ENCODE assay signal across 11 mouse cellular contexts in the genomic region with DNA sequence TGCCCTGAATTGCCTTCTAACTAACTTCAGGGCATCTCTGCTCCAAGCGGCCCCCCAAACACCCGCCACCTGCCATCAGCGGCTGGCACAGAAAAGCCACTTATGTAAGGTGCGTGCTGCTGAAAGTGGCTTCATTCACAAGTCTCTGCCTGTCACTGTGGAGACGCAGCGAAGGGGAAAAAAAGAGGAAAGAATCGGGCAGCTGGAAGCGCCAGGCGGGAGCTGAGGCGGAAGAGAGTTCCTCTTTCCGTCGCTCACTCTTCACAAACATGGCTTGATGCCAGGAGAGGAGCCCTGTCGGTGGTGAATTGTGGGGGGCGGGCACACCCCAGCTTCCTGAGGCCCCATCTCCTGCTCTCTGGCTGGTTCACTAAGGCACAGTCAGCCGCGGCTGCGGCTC. TPM values are rescaled to one million over a fixed set of nuclear protein-coding genes. Genes with fewer than 3 reads are reported as not detected.
DNase-seq lines count a peak whose midpoint lies in the region; ATAC-seq and TF ChIP-seq lines count a peak whose summit lies in the region.
"Had no signal": no experiment of that assay in that cellular context is flagged by ENCODE, and none has a peak within 500 bp of the region (broad histone marks: within the 10 kb centered on the region; RNA-seq: fewer than 3 reads in every experiment).

No protein-coding gene starts in this region.

- ATAC-seq in hindbrain, embryonic 16.5 days: 0 out of 2 replicates have a peak, but pooled peaks have one; percentile 41
- ATAC-seq: Patski had no signal

- H3K27ac ChIP-seq in cerebellum, adult 2 months (ENCODE audit: insufficient read depth, low read length): peak overlapping the region; percentile 38; the same call in 1 of the 2 replicates
- peak overlapping the region; percentile 52 for H3K27ac ChIP-seq in hindbrain, embryonic 16.5 days (ENCODE audit: low read depth, low read length)
- H3K27ac ChIP-seq: embryonic facial prominence, embryonic 13.5 days; liver, embryonic 14.5 days had no signal

- H3K27me3 ChIP-seq in cerebellum, adult 2 months (ENCODE audit: control insufficient read depth, insufficient read depth, low read length): no peaks in the 10 kb centered on the region
- H3K27me3 ChIP-seq in hindbrain, embryonic 16.5 days (replicated peaks; ENCODE audit: control insufficient read depth, insufficient read depth, low read length): no peaks in the 10 kb centered on the region

- no peaks in the 10 kb centered on the region for H3K9me3 ChIP-seq in hindbrain, embryonic 16.5 days (ENCODE audit: control insufficient read depth, low read length)
- H3K9me3 ChIP-seq: embryonic facial prominence, embryonic 13.5 days had no signal

- peak overlapping the region; percentile 52 for H3K4me3 ChIP-seq in cerebellum, adult 2 months (replicated peaks; ENCODE audit: insufficient read depth, low read depth, low read length)
- H3K4me3 ChIP-seq in hindbrain, embryonic 16.5 days (ENCODE audit: low read length): peak overlapping the region; percentile 19; the same call in 1 of the 2 replicates
- H3K4me3 ChIP-seq: embryonic facial prominence, embryonic 13.5 days had no signal

- peak overlapping the region; percentile 50 for H3K9ac ChIP-seq in hindbrain, embryonic 16.5 days (ENCODE audit: low read depth, low read length)
- H3K9ac ChIP-seq: embryonic facial prominence, embryonic 13.5 days; liver, embryonic 14.5 days had no signal

- WGBS in cerebellum, adult 2 months: 2% methylated on average over 17 of the region's 17 CpGs
- WGBS in hindbrain, embryonic 16.5 days: 8% methylated on average over 17 of the region's 17 CpGs

- DNase-seq in layer of hippocampus, adult 8-10 months (ENCODE audit: low spot score in 2 of 2): peak; percentile 43 to 50
- no peak for DNase-seq in layer of hippocampus, adult 11-12 months (ENCODE audit: low spot score)
- DNase-seq in cerebellum, adult 2 months: peak; percentile 77 to 81
- DNase-seq in right cerebral cortex, adult 2 months (ENCODE audit: low spot score in 2 of 2): peak; percentile 67 to 68
- DNase-seq in gastrocnemius, adult 18-20 months (ENCODE audit: low spot score): no peak
- DNase-seq in urinary bladder, postnatal 10 days (ENCODE audit: low spot score): no peak
- DNase-seq in natural killer cell, adult 2 months (ENCODE audit: low spot score in 2 of 2): no peak

- H3K4me1 ChIP-seq in cerebellum, adult 2 months (ENCODE audit: control insufficient read depth, insufficient read depth, low read length): peaks cover 48% of the 10 kb centered on the region
- peaks cover 28% of the 10 kb centered on the region for H3K4me1 ChIP-seq in hindbrain, embryonic 16.5 days (ENCODE audit: control insufficient read depth, insufficient read depth, low read depth, low read length)
- H3K4me1 ChIP-seq: embryonic facial prominence, embryonic 13.5 days had no signal

- no peak for TF ChIP-seq CTCF in cerebellum, adult 2 months (IDR thresholded peaks at IDR 0.05; ENCODE audit: borderline replicate concordance, insufficient read depth, low read depth, low read length)

- TF ChIP-seq POLR2A in cerebellum, adult 2 months (IDR thresholded peaks at IDR 0.05; ENCODE audit: borderline replicate concordance, insufficient read depth, low read length): no peak

- H3K36me3 ChIP-seq in hindbrain, embryonic 16.5 days (ENCODE audit: control insufficient read depth, insufficient read depth, low read length): no peaks in the 10 kb centered on the region
- H3K36me3 ChIP-seq: embryonic facial prominence, embryonic 13.5 days had no signal

- H3K4me2 ChIP-seq in hindbrain, embryonic 16.5 days (ENCODE audit: low read length): peak overlapping the region; percentile 53
- H3K4me2 ChIP-seq: embryonic facial prominence, embryonic 13.5 days had no signal

RNA-seq across cellular contexts. Expression of gene Rph3a, which starts 6.1 kb away (rescaled TPM):
- total RNA-seq in layer of hippocampus, adult 8-10 months (2022): 100 to 1,000 TPM; 199 to 216 (median 211) TPM
- 277 and 287 TPM in 2 replicates for polyA plus RNA-seq in cerebellum, adult 2 months (2012; rRNA removed)
- 35.2 and 35.7 TPM in 2 replicates for polyA plus RNA-seq in hindbrain, embryonic 16.5 days (2015; fragmentation: Nextera tagmentation; extraction: Ambion mirVana)
- total RNA-seq in gastrocnemius, adult 18-20 months (2021): not detected
- polyA plus RNA-seq: liver, embryonic 14.5 days; Patski had no signal

Comparison
In these comparisons a context has a peak if more than half of its experiments do, and no peak if none do; other contexts are left out.
1. DNase-seq: peak in layer of hippocampus, adult 8-10 months (2 of 2), cerebellum, adult 2 months (2 of 2) and right cerebral cortex, adult 2 months (2 of 2); none in layer of hippocampus, adult 11-12 months (single experiment), gastrocnemius, adult 18-20 months (single experiment), urinary bladder, postnatal 10 days (single experiment) and natural killer cell, adult 2 months (0 of 2).
2. RNA of gene Rph3a, which starts 6.1 kb away (total RNA-seq): 199 to 216 TPM in layer of hippocampus, adult 8-10 months; not detected in gastrocnemius, adult 18-20 months; every median in the first group is over 100 times any median in the second.